Mouse (Mus musculus) CD8-positive naive resting alpha-beta T cell, adult 2 months (primary cell): Measurements from ENCODE around the gene Fap.

Source experiments
- DNase-seq, 2 experiments: peaks; one replicate each; pipeline ENCODE4 v3.0.0; 2022; ENCODE audit warnings: low read depth in 2 of 2, low spot score in 2 of 2

The Fap gene

DNA sequence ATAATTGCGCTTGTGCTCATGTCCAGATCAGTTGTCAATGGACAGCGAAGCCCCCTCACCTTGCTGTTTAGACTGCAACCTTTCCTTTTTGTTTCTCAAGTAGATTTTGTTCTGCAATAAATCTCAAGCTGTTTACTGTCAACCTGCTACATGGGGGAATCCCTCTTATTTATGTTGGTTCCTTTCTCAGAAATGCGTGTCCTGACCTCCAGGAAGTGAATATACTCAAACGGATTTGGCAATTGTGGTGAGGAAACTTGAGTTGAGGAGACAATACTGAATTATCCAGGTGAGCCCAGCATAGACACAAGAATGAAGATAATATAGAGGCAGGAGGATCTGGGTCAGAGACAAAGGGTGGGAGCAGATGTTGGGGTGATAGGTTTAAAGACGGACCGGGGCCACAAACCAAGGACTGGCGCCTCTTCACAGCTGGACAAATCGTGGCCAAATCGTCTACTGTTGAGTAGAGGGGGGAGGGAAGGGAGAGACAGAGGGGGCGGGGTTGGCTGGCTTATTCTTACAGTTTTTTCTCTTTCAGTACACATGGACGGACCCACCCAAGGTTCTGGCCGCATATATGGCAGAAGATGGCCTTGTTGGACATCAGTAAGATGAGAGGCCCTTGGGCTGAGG is 112.9 kb downstream of the Fap start:
- DNase-seq: no peak

DNA sequence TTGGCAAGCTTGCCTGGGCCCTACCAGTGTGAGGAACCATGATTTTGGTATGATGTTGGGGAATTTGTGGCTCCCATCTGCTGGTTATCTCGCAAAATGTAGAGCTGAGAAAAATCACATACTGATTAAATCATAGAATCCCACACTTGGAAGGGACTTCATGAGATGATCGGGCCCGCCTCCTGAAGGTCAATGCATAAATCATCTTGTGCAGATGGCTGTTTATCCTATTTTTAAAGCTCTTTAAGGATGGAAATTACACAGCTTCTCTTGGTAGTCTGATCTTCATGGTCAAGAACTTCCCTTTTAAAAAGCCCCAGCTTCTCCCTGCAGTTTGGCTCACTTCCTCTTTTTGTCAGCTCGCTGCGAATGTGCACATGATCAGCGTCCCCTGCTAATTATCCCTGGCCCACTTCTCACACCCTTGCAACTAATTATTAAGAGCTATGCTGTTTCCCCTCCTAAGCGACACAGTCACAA is 113.6 kb downstream of the Fap start:
- DNase-seq: no peak

DNA sequence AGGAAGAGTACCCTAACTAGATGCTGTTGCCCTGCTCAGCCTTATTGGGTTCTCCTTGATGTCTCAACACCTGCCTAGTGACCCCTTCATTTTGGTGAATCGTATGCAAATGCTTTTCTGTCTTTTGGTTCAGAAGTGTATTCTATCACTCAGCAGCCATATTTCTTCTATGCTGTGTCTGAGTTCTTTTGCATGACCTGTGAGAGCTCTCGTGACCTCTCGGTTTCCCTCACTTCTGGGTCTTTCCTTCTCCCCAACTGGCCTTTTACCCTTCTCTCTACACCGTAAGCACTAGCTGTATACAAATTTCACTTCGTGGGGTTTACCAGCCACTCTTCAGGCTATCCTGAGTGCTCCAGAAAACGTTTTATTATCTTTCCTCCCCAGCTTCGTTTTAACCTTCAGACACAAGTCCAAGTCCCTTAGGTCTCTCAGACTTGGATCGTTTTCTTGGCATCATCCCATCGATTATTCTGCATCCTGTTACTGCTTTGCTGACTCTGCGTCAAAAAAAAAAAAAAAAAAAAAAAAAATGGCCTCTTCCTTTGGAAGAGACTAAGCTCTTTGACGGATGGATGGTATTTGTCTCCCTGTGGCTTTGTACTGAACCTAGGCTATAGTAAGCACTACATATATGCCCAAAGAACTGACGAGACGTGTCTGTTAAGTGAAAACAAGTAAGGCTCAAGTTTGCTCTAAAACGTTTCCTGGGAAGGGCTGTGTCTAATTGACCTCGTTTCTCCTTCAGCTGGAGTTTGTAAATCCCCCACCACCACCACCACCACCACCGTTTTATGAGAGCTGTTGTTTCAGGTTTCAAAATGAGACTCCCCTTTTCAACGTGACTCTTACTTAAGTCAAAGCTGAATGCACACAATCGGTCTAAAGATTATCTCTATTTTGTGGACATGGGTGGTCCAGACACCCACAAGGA is 114.4 kb downstream of the Fap start:
- no peak for DNase-seq

DNA sequence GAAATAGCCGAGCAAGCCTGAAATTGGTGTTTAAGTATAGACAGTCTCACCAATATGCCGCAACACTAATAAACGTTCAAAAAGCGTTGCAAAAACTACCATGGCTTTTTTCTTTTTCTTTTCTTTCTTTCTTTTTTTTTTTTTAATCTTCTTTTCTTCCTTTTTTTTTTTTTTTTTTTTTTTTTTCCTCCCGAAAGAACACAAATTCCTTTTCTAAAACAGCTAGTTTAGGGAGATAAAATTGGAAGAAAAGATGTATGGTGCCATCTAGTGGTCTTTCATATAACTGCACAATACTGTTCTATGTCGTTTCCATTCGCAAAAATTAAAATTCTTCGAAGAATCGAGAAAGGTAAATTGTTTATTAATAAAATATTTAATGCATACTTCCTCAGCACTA is 115.8 kb downstream of the Fap start:
- DNase-seq: no peak

DNA sequence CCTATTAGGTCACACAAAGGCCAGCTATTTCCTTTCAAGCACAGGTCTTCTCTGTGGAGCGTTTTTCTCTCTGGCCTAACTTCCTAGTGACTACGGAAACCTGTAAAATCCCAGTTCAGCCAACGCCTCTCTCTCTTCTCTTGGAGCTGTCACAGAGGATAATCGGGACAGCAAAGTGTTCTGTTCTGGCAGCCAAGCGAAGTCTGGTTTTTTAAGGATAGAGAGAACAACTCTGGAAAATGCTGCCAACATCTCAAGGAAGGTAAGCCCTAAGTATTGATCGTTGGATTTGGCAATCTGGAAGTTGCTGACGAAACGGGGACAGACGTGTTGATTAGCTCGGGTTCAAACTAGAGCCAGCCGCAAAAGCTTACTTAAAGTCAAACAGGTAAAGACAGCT is 118.9 kb downstream of the Fap start:
- no peak for DNase-seq

DNA sequence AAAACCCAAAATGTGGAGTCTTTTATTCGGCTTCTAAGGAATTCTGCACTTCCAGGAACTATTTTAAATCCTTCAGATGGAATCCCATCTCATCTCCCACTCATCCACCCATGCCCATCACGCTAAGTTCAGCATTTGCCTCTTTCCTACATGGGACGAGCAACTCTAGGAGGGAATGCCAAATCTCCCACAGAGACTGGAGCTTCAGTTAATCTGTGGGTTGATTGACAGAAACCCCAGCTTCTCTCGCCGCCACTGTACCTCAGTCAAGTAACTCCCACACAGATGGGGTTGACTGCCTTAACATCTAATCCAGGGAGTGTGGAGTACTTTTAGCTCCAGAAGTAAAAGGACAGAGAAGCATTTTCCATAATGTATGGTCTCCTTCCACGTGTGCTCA is 119.8 kb downstream of the Fap start:
- DNase-seq: no peak
